Mouse (Mus musculus) cerebellum, adult 11 months (tissue): Measurements from ENCODE around the gene Jmjd8.
"Not testable (repeated sequence)": the region's sequence is repeated elsewhere in the genome, so short reads cannot be mapped to it uniquely, and the experiment has no call there.

Experiments
- DNase-seq: peaks from one replicate; pipeline ENCODE4 v3.0.0; 2022

Jmjd8 gene

DNA sequence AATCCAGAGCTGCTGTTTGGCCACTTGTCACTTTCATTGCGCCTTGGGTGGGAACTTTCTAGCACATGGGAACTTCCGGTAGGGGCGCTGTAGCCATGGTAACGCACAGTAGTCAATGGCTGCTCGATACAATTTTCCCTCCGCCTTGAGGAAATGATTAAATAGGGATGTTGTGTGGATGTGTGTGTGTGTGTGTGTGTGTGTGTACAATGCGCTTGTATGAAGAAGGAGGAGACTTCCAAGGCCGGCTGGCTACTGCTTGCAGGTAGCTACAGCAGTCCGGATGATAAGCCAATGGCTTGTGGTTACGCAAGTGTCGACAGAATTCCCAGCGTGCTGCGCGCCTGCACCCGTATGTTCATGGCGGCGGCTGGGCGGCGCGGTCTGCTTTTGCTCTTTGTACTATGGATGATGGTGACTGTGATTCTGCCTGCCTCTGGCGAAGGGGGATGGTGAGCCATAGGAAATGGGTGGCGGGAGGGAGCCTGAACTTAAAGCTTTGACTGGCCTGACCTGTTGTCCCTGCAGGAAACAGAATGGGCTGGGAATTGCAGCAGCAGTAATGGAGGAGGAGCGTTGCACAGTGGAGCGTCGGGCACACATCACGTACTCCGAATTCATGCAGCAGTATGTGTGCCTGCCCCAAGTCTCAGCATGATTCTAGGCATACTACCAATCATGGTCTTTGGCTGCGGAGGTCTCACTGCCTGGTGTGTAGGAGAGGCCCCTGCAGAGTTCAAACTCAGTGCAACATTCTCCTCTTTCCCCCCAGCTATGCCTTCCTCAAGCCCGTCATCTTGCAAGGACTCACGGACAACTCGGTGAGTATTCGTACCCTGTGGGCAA lies at the start of gene Jmjd8:
Jmjd8 (plus strand) TSS at position 156 of the 846 bp plus-strand sequence.
- peak; percentile 74 for DNase-seq

DNA sequence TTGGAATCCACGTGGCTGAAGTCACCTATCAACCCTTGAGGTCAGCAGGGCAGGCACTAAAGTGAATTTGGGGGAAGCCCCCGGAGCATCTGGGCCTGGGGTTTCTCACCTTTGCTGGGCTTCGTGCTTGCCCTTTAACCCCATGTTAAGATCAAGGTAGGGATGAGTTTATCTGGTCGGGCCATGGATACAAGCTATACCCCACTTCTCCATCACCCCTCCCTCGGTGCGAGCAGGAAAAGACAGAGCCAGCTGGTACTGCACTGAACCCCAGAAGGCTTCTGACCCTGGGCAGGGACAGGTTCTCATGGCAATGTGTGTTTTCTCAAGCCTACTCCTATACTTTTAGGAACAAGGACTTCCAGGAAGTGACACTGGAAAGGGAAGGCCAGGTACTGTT lies 47.3 kb upstream of the Jmjd8 start:
- DNase-seq: no peak

DNA sequence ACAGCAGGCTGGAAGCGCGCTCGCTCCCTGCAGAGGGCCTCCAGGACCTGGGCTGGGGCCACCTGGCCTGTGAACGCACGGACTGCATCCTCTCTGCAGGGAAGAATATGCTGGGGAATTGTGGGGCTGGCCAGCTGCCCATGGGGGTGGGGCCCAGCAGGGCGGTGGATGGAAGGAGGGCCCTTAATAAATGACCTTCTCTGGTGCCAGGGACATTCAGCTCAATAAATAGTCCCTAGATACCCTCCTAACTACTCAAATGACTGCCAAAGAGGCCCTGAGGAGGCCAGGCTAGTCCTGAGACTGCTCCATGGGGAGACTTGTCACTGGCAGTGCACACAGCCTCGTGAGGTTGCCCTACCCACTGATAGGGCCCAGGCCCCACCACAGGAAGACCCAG lies 45.6 kb upstream of the Jmjd8 start:
- peak; percentile 60 for DNase-seq

DNA sequence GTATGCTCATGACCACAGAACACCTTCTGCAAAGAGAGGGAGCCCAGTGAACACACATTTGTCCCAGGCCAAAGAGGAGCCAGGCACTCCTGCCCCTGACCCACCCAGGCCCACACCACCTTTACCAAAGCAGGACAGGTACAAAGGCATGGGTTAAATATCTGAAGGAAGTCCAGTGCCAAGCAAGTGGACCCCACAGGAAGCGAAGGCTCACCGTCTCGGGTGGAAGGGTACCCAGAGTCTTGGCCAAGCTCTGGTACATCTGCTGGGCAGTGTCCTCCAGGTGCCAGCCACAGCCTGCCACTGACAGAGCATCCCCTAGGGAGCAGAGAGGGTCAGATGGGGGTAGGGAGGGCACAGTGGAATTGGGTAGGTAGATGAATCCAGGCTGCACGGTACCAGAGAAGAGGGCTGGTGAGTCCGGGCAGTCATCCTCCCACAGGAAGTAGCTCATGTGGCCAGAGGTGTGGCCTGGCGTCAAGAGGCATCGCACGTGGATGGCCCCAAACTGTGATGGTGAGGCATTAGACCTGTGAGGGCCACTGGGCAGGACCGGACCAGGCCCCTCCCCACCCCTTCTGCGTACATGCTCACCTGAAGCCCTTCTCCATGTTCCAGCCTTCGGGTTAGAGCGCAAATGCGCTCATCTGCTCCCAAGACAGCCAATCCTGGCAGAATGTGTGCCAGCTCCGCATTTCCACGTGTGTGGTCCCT lies 44.6 kb upstream of the Jmjd8 start:
- peak; percentile 33 for DNase-seq

DNA sequence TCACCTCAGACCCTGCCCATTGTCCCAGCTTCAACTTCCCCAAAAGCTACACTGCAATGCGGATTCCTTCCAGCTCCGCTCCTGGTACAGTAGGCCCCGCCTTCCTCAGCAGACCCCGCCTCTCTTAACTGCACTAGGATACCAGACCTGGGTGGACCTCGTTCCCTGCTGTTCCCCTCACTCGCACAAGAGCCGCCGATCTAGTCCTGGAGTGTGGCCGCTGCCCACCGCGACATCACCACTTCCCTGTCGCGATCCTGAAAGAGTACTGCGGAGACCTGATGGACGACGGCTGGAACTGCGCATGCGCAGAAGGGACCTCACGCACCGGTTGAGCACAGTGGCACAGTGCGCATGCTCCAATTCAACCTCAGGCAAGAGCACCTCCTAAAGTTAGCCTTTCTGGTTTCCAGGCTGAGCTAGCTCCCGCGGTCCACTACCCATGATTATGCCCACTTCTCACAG lies 43.4 kb upstream of the Jmjd8 start, which contains the start of gene Haghl:
Haghl (minus strand) TSS at position 393 of the 465 bp plus-strand sequence.
- DNase-seq: peak; percentile 97

DNA sequence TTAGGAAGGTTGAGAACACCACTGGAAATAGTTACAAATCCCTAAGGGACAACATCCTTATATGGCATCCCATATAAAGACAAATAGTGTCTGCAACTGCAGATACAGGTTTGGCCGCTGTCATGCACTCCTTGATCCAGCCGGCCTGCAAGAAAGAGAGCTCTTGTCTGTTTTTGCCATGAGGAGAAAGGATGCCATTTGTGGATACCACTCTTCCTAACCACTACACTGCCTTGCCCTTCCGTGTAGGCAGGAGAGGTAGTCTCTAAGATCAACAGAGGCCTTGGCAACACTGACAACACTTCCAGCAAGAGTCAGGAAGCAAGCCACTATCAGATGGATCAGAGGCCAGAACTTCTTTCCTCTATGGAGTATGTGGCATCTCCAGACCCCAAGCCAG lies 42.4 kb upstream of the Jmjd8 start, which contains the start of gene Ccdc78:
Ccdc78 (plus strand) TSS at position 301 of the 400 bp plus-strand sequence.
- DNase-seq: peak; percentile 8

DNA sequence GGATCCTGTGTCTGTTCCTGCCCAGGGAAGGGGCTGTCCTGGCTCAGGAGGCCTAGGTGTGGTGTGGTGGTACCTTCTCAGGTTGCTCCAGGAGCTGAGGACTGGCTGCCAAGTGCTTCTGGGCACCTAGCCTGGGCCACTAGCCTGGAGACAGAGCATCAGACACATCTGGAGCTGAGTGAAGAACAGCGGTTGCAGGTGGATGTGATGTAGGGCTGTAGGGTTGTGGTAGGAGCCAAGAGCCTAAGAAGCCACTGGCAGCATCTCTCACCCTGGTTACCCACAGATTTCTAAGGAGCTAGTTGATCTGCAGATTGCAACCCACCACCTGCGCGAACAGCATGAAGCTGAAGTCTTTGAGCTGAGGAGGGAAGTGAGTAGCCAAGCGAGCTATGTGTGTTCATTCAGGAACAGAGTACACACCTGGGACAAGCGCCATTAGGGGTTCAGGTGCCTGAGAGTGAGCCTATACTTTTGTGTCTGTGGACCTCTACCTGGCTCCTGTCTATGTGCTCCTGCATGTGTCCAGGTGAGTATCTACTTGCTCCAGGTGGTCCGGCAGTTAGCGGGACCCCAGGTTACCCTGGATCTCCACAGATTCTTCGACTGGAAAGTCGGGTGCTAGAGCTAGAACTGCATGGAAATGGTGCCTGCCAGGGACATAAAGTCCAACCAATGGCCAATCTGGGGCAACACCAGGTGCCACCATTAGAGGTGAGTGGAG lies 41.7 kb upstream of the Jmjd8 start:
- DNase-seq: peak; percentile 10

DNA sequence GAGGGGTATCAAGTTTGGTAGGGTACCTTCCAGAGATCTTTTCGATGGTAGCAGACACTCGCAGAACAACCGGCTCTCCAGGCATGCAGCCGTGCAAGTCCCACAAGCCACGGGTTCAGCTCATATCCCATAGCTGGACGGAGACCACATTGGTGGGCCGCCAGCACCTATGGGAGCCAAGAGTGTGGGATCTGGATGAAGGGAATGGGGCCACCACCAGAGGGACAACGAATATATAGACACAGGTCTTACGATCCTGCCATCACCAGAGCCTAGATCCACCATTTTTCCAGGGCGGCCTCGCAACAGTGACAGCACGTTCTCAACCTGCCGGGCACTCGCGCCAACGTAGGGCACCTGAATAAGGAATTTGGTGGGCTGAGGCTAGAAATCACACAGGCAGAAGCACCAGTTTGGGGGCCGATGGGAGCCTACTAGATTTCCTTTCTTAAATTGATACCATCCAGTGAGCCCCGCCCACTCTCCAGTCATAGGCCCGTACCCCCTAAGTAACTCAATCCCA lies 37.3 kb upstream of the Jmjd8 start:
- DNase-seq: no peak

DNA sequence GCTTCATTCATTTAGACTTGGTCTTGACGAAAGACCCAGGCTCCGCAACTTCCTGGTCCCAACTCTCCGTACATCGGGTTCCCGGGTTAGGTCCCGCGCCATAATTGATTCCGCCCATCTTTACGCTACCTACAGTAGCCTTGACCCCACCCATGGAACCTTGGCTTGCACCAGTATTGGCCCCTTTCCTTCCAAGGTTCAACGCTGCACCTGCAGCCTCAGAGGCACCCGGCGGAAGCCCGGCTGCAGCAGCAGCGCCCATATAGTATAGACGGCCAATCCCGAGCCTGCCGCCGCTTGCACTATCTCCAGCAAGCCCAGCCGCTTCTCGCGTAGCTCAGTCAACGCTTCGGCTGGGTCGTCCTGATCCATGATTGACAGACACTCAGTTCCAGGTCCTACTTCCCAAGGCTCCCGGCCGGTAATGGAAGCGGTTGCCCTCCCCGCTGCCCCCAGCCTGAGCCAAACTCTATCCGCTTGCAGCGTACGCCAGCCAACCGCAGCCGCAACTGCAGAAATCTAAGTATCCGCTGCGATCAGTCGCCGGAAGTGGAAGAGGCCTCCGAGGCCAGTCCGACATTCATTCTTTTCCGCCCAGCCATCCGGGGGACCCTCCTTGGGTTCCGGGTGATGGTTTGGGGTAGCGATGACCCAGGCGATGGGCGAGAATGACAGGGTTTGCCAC lies 36.7 kb upstream of the Jmjd8 start:
- DNase-seq: peak; percentile 83

DNA sequence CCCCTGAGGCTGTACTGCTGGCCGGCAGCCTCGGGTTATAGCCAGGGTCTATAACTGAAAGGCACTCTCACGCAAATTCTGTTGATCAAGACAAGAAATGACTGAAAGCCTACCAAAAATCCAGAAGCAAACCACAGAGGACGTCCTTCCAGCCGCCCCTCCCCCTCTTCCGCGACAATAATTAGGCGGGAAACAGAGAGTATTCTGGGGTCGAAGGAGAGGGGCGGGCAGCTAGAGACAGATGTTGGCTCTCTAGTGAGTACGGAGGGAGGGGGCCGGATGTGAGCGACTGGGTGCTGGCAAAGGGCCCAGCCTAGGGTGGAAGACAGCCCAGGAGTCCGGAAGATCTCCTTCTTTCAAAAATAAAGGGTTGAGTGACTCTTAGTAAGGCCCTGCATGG lies 36.1 kb upstream of the Jmjd8 start, which contains the start of gene Fam173a:
Fam173a (minus strand) TSS at position 287 of the 400 bp plus-strand sequence.
- DNase-seq: no peak

DNA sequence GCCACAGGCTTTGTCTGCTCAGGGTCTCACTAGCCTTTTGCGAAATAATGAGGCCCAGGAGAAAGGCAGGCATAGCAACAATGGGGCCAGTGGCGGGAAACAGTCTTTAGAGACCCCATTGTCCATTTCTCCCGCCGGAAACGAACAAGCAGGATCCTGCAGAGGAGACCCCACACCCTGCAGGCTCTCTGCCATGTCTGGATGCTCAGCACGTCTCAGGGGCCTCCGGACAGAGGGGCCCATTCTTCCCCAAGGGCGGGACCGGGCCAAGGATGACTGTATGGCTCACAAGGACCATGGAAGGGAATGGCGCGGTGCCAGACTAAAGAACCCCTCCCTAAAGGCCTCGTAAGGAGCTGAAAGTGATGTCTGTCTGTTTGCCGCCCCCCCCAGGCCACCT lies 34.5 kb upstream of the Jmjd8 start:
- no peak for DNase-seq

DNA sequence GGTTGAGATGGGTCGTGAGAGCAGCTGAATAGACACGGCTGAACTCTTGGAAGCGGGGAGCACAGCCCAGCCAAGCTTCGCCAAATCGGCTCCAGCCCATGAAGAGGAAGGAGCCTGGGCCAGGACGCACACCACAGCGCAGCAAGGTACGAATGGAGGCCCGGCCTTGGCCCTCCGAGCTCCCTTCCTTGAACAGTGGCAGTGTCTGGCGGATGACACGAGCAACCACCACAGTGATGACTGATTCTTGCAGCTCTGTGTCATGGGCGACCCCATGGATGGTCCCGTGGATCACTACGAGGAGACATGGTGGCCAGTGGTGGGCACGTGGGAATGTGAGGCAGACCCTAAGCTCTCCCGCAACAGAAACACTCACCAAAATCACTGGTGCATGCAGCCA lies 33.7 kb upstream of the Jmjd8 start:
- no peak for DNase-seq

DNA sequence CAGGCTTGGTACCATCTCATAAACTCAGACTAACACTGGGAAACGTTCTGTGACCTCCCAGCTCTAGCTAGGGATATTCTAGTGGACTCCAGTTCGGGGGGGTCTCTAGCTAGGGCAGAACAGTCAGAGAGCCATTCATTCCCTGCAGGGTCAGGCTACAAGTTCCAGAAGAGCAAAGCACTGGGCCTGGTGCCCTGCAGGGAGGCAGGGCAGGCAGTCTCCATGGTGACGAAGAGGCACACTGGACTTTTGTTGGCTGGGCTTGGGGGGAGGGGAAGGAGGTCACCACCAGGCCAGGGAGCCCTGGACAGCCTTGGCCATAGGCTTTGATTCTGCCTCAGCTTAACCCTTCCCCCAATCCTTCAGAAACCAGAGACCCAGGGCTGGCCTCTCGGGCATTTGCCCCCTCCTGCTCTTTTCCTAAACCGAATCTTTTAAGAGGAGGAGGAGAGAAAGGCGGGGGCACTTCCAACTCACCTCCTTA lies 33.0 kb upstream of the Jmjd8 start, which contains the start of gene AC134908.4:
AC134908.4 (minus strand) TSS at position 51 of the 484 bp plus-strand sequence.
- DNase-seq: no peak

DNA sequence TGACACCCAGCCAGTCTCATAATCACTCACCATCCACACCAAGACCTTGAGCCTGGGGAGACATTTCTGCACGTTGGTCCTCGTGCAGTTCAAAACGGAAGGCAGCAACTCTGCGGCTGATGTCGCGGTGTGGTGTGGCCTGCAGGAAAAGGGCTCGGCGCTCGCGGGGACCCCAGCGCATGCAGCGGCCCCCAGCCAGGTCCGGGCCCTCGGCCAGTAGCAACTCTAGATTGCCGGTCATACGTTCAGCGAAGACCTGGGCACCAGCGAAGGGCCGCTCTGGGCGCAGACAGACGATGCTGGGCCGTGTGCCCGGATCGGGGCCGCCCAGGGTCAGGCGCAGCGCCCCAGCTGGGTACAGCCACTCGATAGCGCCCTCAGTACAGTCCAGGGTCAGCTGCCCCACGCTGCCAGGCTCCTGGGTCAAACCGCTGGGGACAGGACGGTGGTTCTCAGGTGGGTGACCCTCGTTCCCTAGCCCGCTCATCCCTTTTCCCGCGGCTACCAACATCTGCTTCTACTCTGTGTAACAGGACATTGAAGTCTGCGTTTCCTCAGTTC lies 32.4 kb upstream of the Jmjd8 start:
- DNase-seq: no peak

DNA sequence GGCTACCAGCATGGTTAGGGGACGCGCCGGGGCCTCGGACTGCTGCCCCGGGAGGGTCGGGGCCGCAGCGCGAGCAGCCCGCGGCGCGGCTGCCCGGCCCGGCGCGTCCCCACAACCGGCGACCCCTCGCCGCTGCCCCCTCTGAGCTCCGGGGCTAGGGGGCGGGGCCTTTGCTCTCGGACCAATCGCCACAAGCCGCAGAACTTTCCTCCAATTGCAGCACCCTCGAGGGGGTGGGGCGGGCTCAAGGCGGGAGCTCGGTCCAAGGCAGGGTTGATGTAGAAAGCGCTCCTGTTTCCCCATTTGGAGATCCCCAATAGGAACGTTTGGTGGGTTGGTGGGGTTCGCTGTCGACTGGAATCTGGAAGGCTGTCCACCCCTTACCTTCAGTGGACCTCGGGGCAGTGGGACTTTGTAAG lies 31.7 kb upstream of the Jmjd8 start, which contains the start of gene Metrn:
Metrn (minus strand) TSS at position 186 of the 419 bp plus-strand sequence.
- DNase-seq: peak; percentile 57

DNA sequence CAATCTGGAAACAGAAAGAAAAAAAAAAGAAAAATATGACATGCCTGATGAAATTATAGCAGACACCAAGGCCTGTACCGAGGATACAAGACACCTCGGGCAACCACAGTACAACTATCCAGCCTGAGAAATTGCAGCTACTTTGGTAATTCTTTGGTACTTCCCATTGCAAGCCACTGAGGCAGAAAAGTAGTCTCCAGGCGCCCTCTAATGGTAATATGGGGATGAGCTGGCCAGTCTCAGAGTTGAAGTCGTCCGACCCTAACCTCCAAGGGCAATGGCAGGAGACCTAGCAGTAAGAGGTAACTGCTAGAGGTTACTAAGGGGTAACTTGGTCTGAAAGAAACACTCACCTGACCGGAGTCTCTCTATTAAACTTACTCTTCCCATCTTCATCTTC lies 27.6 kb upstream of the Jmjd8 start:
- peak; percentile 64 for DNase-seq

DNA sequence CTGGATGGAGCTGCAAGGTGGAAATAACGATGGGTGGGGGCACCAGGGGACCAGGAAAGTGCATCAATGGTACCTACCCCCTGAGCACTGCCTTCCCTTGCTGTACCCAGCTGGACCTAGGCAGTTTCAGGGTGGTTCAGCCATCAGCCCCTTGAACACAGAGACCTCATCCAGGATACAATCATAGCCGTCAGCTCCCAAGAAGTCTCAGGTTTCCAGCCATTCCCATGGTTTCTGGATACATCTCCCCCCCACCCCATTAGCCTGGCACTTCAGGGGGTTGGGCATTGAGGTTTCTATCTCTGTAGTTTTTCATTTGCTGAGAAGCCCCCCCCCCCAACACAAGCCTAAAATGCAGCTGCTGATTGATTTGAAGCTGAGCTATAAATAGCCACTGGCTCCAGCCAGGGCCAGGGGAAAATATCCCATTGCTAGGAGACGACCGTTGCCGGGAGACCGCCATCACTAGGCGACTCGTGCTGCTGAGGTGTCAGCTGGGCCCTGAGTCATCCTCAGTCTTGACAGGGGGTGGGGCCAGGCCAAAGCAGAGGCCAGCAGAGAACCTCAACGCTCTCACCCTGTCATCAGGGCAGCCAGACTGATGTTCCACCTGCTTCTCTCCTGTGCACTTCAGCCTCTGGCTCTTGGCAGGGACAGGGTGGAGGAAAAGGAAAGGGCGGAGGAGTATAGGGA lies 25.7 kb upstream of the Jmjd8 start:
- DNase-seq: no peak

DNA sequence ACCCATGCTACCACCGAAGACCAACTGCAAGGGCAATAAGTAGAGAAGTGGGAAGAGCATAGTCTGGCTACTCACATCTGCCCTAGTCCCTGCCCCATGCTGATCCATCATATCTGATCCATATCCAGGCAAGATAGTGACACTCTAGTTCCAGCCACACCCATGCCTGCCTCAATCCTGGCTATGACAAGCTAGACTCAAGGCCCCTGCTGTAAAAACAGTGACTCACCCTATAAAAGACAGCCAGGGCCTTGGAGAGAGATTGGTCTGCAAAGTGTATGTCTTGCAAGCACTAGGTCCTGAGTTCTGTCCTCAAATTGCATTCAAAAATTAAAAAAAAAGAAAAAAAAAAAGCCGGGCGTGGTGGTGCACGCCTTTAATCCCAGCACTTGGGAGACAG lies 22.2 kb upstream of the Jmjd8 start:
- DNase-seq: no peak

DNA sequence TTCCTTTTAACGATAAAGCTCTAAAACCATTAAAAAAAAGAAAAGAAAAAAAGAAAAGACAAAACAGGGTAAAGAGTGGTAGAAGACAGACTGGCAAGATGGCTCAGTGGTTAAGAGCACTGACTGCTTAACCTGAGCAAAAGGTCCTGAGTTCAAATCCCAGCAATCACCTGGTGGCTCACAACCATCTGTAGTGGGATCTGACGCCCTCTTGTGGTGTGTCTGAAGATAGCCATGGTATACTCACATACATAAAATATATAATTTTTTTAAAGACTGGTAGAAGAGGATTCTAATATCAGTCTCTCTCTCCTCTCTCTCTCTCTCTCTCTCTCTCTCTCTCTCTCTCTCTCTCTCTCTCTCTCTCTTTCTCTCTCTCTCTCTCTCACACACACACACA lies 21.2 kb upstream of the Jmjd8 start:
- DNase-seq: not testable (repeated sequence)

DNA sequence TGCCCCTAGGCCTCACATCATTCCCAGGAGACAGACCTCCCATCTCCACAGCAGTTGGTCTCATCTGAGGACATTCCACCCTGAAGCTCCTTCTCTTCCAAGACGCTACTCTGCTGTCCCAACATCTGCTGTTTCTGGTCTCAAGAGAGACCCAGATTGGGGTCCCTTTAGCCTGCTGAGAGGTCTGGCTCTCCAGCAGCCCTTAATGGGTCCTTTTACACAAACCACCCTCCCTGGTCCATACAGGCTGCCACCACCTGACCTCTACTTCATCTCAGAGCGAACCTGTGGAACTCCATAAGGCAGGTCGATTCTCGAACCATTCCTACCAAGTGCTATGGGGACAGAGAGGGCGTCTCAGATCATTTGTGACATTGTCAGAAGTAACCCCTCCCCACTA lies 20.6 kb upstream of the Jmjd8 start:
- DNase-seq: no peak
